Mouse (Mus musculus): ENCODE measurements around the gene Ubox5. TPM values are rescaled to one million over a fixed set of nuclear protein-coding genes. Genes with fewer than 3 reads are reported as not detected.

The Ubox5 gene
- polyA plus RNA-seq, 1 experiment from 2014 or later: 12.6 TPM

- no peak for DNase-seq (ENCODE audit: low spot score)
- no peaks in the 10 kb centered on the region for H3K4me1 ChIP-seq (replicated peaks; ENCODE audit: control insufficient read depth, insufficient read depth, low read length)
- no peaks in the 10 kb centered on the region for H3K9me3 ChIP-seq (ENCODE audit: control insufficient read depth, low read length)
- H3K36me3 ChIP-seq (replicated peaks; ENCODE audit: control insufficient read depth, insufficient read depth): peaks cover 64% of the 10 kb centered on the region
- no peaks in the 10 kb centered on the region for H3K27me3 ChIP-seq (ENCODE audit: control insufficient read depth, insufficient read depth, low read length)
- WGBS: 92% methylated on average over 1 of the region's 1 CpGs
- ATAC-seq (ENCODE audit: low FRiP score): no peak
- H3K4me3 ChIP-seq (replicated peaks; ENCODE audit: low read length): no peak overlapping the region
- H3K4me2 ChIP-seq (replicated peaks): no peak overlapping the region
- H3K9ac ChIP-seq: no peak overlapping the region
- no peak overlapping the region for H3K27ac ChIP-seq
These were observed 73.5 kb downstream of the Ubox5 start for GRCm38 (mm10) chr2:130556292-130556691.

- H3K4me3 ChIP-seq (replicated peaks; ENCODE audit: low read length): no peak overlapping the region
- no peak overlapping the region for H3K4me2 ChIP-seq (replicated peaks)
- H3K4me1 ChIP-seq (replicated peaks; ENCODE audit: control insufficient read depth, insufficient read depth, low read length): no peaks in the 10 kb centered on the region
- DNase-seq (ENCODE audit: low spot score) (no peak), ATAC-seq (ENCODE audit: low FRiP score) (no peak)
- H3K9me3 ChIP-seq (ENCODE audit: control insufficient read depth, low read length): no peaks in the 10 kb centered on the region
- H3K9ac ChIP-seq: no peak overlapping the region
- no peaks in the 10 kb centered on the region for H3K27me3 ChIP-seq (ENCODE audit: control insufficient read depth, insufficient read depth, low read length)
- 90% methylated on average over 7 of the region's 7 CpGs for WGBS
- no peak overlapping the region for H3K27ac ChIP-seq
- H3K36me3 ChIP-seq (replicated peaks; ENCODE audit: control insufficient read depth, insufficient read depth): peaks cover 77% of the 10 kb centered on the region
These were observed 75.0 kb downstream of the Ubox5 start for GRCm38 (mm10) chr2:130554841-130555240.

- no peaks in the 10 kb centered on the region for H3K4me1 ChIP-seq (replicated peaks; ENCODE audit: control insufficient read depth, insufficient read depth, low read length)
- no peak overlapping the region for H3K9ac ChIP-seq
- H3K9me3 ChIP-seq (ENCODE audit: control insufficient read depth, low read length): no peaks in the 10 kb centered on the region
- H3K27me3 ChIP-seq (ENCODE audit: control insufficient read depth, insufficient read depth, low read length): no peaks in the 10 kb centered on the region
- 92% methylated on average over 8 of the region's 8 CpGs for WGBS
- DNase-seq (ENCODE audit: low spot score) (no peak), ATAC-seq (ENCODE audit: low FRiP score) (no peak)
- peaks cover 97% of the 10 kb centered on the region for H3K36me3 ChIP-seq (replicated peaks; ENCODE audit: control insufficient read depth, insufficient read depth)
- no peak overlapping the region for H3K4me2 ChIP-seq (replicated peaks)
- H3K4me3 ChIP-seq (replicated peaks; ENCODE audit: low read length): no peak overlapping the region
- H3K27ac ChIP-seq: no peak overlapping the region
These were observed 82.9 kb downstream of the Ubox5 start for GRCm38 (mm10) chr2:130546957-130547356.

- no peak for DNase-seq (ENCODE audit: low spot score)
- no peaks in the 10 kb centered on the region for H3K9me3 ChIP-seq (ENCODE audit: control insufficient read depth, low read length)
- no peaks in the 10 kb centered on the region for H3K27me3 ChIP-seq (ENCODE audit: control insufficient read depth, insufficient read depth, low read length)
- H3K4me2 ChIP-seq (replicated peaks): no peak overlapping the region
- 92% methylated on average over 9 of the region's 9 CpGs for WGBS
- no peak overlapping the region for H3K9ac ChIP-seq
- H3K27ac ChIP-seq: no peak overlapping the region
- no peaks in the 10 kb centered on the region for H3K4me1 ChIP-seq (replicated peaks; ENCODE audit: control insufficient read depth, insufficient read depth, low read length)
- H3K4me3 ChIP-seq (replicated peaks; ENCODE audit: low read length): no peak overlapping the region
- peaks cover 91% of the 10 kb centered on the region for H3K36me3 ChIP-seq (replicated peaks; ENCODE audit: control insufficient read depth, insufficient read depth)
- ATAC-seq (ENCODE audit: low FRiP score): no peak
These were observed 89.6 kb downstream of the Ubox5 start for GRCm38 (mm10) chr2:130540266-130540665.

Other genes starting within 250 kb of the Ubox5 start
- 22.8 and 23.8 TPM in 2 replicates for gene Cpxm1, start 232.5 kb downstream of the Ubox5 start, polyA plus RNA-seq (2014; fragmentation: Nextera tagmentation; extraction: Ambion mirVana)
- 0.35 TPM in 1 of 2 replicates, not detected in the other for gene Gm28372, start 224.8 kb downstream of the Ubox5 start, polyA plus RNA-seq (2014; fragmentation: Nextera tagmentation; extraction: Ambion mirVana)
- gene 1700020A23Rik, start 224.8 kb downstream of the Ubox5 start, polyA plus RNA-seq (2014; fragmentation: Nextera tagmentation; extraction: Ambion mirVana): 0.72 TPM in 1 of 2 replicates, not detected in the other
- gene Tmem239, start 223.6 kb downstream of the Ubox5 start, polyA plus RNA-seq (2014; fragmentation: Nextera tagmentation; extraction: Ambion mirVana): not detected in 2 replicates
- gene Vps16, start 205.7 kb downstream of the Ubox5 start, polyA plus RNA-seq (2014; fragmentation: Nextera tagmentation; extraction: Ambion mirVana): 75.9 and 91.3 TPM in 2 replicates
- gene Pced1a, start 205.3 kb downstream of the Ubox5 start, polyA plus RNA-seq (2014; fragmentation: Nextera tagmentation; extraction: Ambion mirVana): 9.0 and 11.3 TPM in 2 replicates
- gene Ptpra, start 179.8 kb downstream of the Ubox5 start, polyA plus RNA-seq (2014; fragmentation: Nextera tagmentation; extraction: Ambion mirVana): 158 and 171 TPM in 2 replicates
- 96.8 and 107 TPM in 2 replicates for gene Mrps26, start 66.3 kb downstream of the Ubox5 start, polyA plus RNA-seq (2014; fragmentation: Nextera tagmentation; extraction: Ambion mirVana)
- gene Oxt, start 53.9 kb downstream of the Ubox5 start, polyA plus RNA-seq (2014; fragmentation: Nextera tagmentation; extraction: Ambion mirVana): 0.87 TPM in 1 of 2 replicates, not detected in the other
- not detected in 2 replicates for gene Avp, start 47.5 kb downstream of the Ubox5 start, polyA plus RNA-seq (2014; fragmentation: Nextera tagmentation; extraction: Ambion mirVana)
- 11.5 and 12.8 TPM in 2 replicates for gene Fastkd5, start within 50 bp of the Ubox5 start, polyA plus RNA-seq (2014; fragmentation: Nextera tagmentation; extraction: Ambion mirVana)
- gene Lzts3, start 12.8 kb upstream of the Ubox5 start, polyA plus RNA-seq (2014; fragmentation: Nextera tagmentation; extraction: Ambion mirVana): 5.3 and 5.7 TPM in 2 replicates
- 62.5 and 65.3 TPM in 2 replicates for gene Ddrgk1, start 34.6 kb upstream of the Ubox5 start, polyA plus RNA-seq (2014; fragmentation: Nextera tagmentation; extraction: Ambion mirVana)
- gene Itpa, start 37.6 kb upstream of the Ubox5 start, polyA plus RNA-seq (2014; fragmentation: Nextera tagmentation; extraction: Ambion mirVana): 115 and 116 TPM in 2 replicates
- 0.78 and 0.82 TPM in 2 replicates for gene Slc4a11, start 67.5 kb upstream of the Ubox5 start, polyA plus RNA-seq (2014; fragmentation: Nextera tagmentation; extraction: Ambion mirVana)